8 mouse cellular contexts compared by ENCODE assay signal in genomic region chr13:95617082-95617670, GRCm38 (mm10). TPM values are rescaled to one million over a fixed set of nuclear protein-coding genes. Genes with fewer than 3 reads are reported as not detected.
DNase-seq lines count a peak whose midpoint lies in the region; ATAC-seq and TF ChIP-seq lines count a peak whose summit lies in the region.

No protein-coding gene starts in this region.

- H3K4me3 ChIP-seq in erythroblast, embryonic 14.5 days (replicated peaks): peak overlapping the region; percentile 91
- H3K4me3 ChIP-seq in MEL (ENCODE audit: control insufficient read depth in 1 of 2, insufficient read depth in 1 of 2, low read depth in 2 of 2, low read length in 2 of 2): peak overlapping the region; percentile 92 to 99
- H3K4me3 ChIP-seq in forebrain, postnatal 0 days (ENCODE audit: low read depth, low read length): peak overlapping the region; percentile 62
- peak overlapping the region; percentile 88 for H3K4me3 ChIP-seq in liver, embryonic 12.5 days
- no peak overlapping the region for H3K4me3 ChIP-seq in thymus, adult 2 months (ENCODE audit: control insufficient read depth, insufficient read depth, low read length)

- TF ChIP-seq EP300 in MEL (IDR thresholded peaks at IDR 0.05; ENCODE audit: low read depth in 1 of 2, low read length in 2 of 2): no peak

- H3K27me3 ChIP-seq in erythroblast, embryonic 14.5 days (ENCODE audit: control insufficient read depth): peaks cover 20% of the 10 kb centered on the region
- H3K27me3 ChIP-seq in MEL (ENCODE audit: control insufficient read depth in 1 of 2, insufficient read depth in 2 of 2, low read length in 2 of 2): no peaks in the 10 kb centered on the region
- H3K27me3 ChIP-seq in forebrain, postnatal 0 days (ENCODE audit: insufficient read depth, low read length): no peaks in the 10 kb centered on the region
- H3K27me3 ChIP-seq in liver, embryonic 12.5 days (replicated peaks): 0 out of 2 replicates have a peak, but pooled peaks cover 3% of the 10 kb centered on the region
- H3K27me3 ChIP-seq in thymus, adult 2 months (ENCODE audit: control insufficient read depth, insufficient read depth, low read length): no peaks in the 10 kb centered on the region

- TF ChIP-seq POLR2A in MEL (IDR thresholded peaks at IDR 0.05; ENCODE audit: control insufficient read depth in 1 of 2, insufficient read depth in 1 of 2, low read depth in 1 of 2, low read length in 2 of 2, poor library complexity in 1 of 2): no peak
- no peak for TF ChIP-seq POLR2A in thymus, adult 2 months (IDR thresholded peaks at IDR 0.05; ENCODE audit: control insufficient read depth, extremely low read depth, insufficient read depth, low read length, poor library complexity)

- peaks cover 23% of the 10 kb centered on the region for H3K79me2 ChIP-seq in MEL (ENCODE audit: control insufficient read depth, insufficient read depth, low read length, poor library complexity)

- no peak for TF ChIP-seq CTCF in MEL (IDR thresholded peaks at IDR 0.05 in 2 of 3, conservative IDR thresholded peaks at IDR 0.05 in 1 of 3; ENCODE audit: control insufficient read depth in 1 of 3, insufficient read depth in 1 of 3, low read depth in 2 of 3, low read length in 3 of 3, poor library complexity in 1 of 3, severe bottlenecking in 1 of 3)
- no peak for TF ChIP-seq CTCF in forebrain, postnatal 0 days (IDR thresholded peaks at IDR 0.05; ENCODE audit: low read depth)
- no peak for TF ChIP-seq CTCF in thymus, adult 2 months (IDR thresholded peaks at IDR 0.05; ENCODE audit: borderline replicate concordance, control insufficient read depth, extremely low read depth, insufficient read depth, low read length, poor library complexity)

- no peak for ATAC-seq in erythroblast, adult 5-6 weeks (replicated peaks; ENCODE audit: low FRiP score, poor library complexity, severe bottlenecking)
- ATAC-seq in forebrain, postnatal 0 days: no peak
- ATAC-seq in liver, embryonic 12.5 days: peak; percentile 68

- WGBS in forebrain, postnatal 0 days: 7% methylated on average over 17 of the region's 17 CpGs
- WGBS in liver, embryonic 12.5 days (ENCODE audit: insufficient replicate concordance): 3% methylated on average over 17 of the region's 17 CpGs
- 12% methylated on average over 17 of the region's 17 CpGs for WGBS in thymus, adult 2 months

- H3K27ac ChIP-seq in MEL (ENCODE audit: control insufficient read depth, low read depth, low read length): peak overlapping the region; percentile 73
- H3K27ac ChIP-seq in forebrain, postnatal 0 days (ENCODE audit: low read depth, low read length): no peak overlapping the region
- H3K27ac ChIP-seq in liver, embryonic 12.5 days: peak overlapping the region; percentile 91
- H3K27ac ChIP-seq in thymus, adult 2 months (ENCODE audit: control insufficient read depth, insufficient read depth, low read length): no peak overlapping the region

- H3K36me3 ChIP-seq in erythroblast, embryonic 14.5 days (ENCODE audit: control insufficient read depth): peaks cover 29% of the 10 kb centered on the region
- H3K36me3 ChIP-seq in MEL (ENCODE audit: control insufficient read depth in 1 of 2, insufficient read depth in 2 of 2, low read length in 2 of 2): peaks cover 0 to 10% of the 10 kb centered on the region in 2 experiments; a peak in 2 of 4 replicates
- H3K36me3 ChIP-seq in forebrain, postnatal 0 days (ENCODE audit: insufficient read depth): no peaks in the 10 kb centered on the region
- H3K36me3 ChIP-seq in liver, embryonic 12.5 days: peaks cover 39% of the 10 kb centered on the region
- H3K36me3 ChIP-seq in thymus, adult 2 months (ENCODE audit: control insufficient read depth, insufficient read depth, low read length): no peaks in the 10 kb centered on the region

- peak; percentile 70 for DNase-seq in MEL (ENCODE audit: low read depth, low spot score)
- peak; percentile 10 for DNase-seq in forebrain, postnatal 0 days
- DNase-seq in thymus, adult 2 months: peak; percentile 50
- DNase-seq in cerebellum, postnatal 36 days: no peak
- no peak for DNase-seq in right cerebral cortex, postnatal 25 days

- H3K4me1 ChIP-seq in erythroblast, embryonic 14.5 days (ENCODE audit: control insufficient read depth): peaks cover 54% of the 10 kb centered on the region
- H3K4me1 ChIP-seq in MEL (ENCODE audit: control insufficient read depth in 1 of 2, insufficient read depth in 2 of 2, low read length in 2 of 2): peaks cover 2 to 9% of the 10 kb centered on the region in 2 experiments; a peak in 3 of 4 replicates
- H3K4me1 ChIP-seq in forebrain, postnatal 0 days (ENCODE audit: insufficient read depth): peaks cover 5% of the 10 kb centered on the region; the same call in 1 of the 2 replicates
- H3K4me1 ChIP-seq in liver, embryonic 12.5 days: peaks cover 52% of the 10 kb centered on the region
- H3K4me1 ChIP-seq in thymus, adult 2 months (replicated peaks; ENCODE audit: control insufficient read depth, insufficient read depth, low read length): peaks cover 12% of the 10 kb centered on the region

- H3K9me3 ChIP-seq in erythroblast, embryonic 14.5 days (ENCODE audit: control insufficient read depth, low read length): no peaks in the 10 kb centered on the region
- no peaks in the 10 kb centered on the region for H3K9me3 ChIP-seq in MEL (replicated peaks; ENCODE audit: insufficient read depth, low read length)
- no peaks in the 10 kb centered on the region for H3K9me3 ChIP-seq in forebrain, postnatal 0 days (ENCODE audit: low read length)
- no peaks in the 10 kb centered on the region for H3K9me3 ChIP-seq in liver, embryonic 12.5 days (replicated peaks)

- TF ChIP-seq RAD21 in MEL (IDR thresholded peaks at IDR 0.05; ENCODE audit: low read depth, low read length): no peak

- peak overlapping the region; percentile 90 for H3K4me2 ChIP-seq in forebrain, postnatal 0 days (ENCODE audit: low read depth)
- H3K4me2 ChIP-seq in liver, embryonic 12.5 days: peak overlapping the region; percentile 88

- H3K9ac ChIP-seq in MEL (ENCODE audit: control insufficient read depth, low read depth, low read length, poor library complexity, severe bottlenecking): peak overlapping the region; percentile 77
- H3K9ac ChIP-seq in forebrain, postnatal 0 days: peak overlapping the region; percentile 71
- H3K9ac ChIP-seq in liver, embryonic 12.5 days: peak overlapping the region; percentile 97

TF ChIP-seq in MEL, 35 proteins besides CTCF, POLR2A, EP300 and RAD21:
- 0 out of 2 replicates have a peak, but pooled peaks have one; percentile 28 for TF ChIP-seq MYC (IDR thresholded peaks at IDR 0.05; ENCODE audit: low read depth, low read length)
- peak; percentile 57 for TF ChIP-seq MXI1 (IDR thresholded peaks at IDR 0.05; ENCODE audit: low read depth, low read length)
- 0 out of 2 replicates have a peak, but pooled peaks have one; percentile 13 for TF ChIP-seq TBP (IDR thresholded peaks at IDR 0.05; ENCODE audit: low read depth, low read length)
- TF ChIP-seq JUND (IDR thresholded peaks at IDR 0.05; ENCODE audit: low read depth, low read length): no peak
- TF ChIP-seq SIN3A (IDR thresholded peaks at IDR 0.05; ENCODE audit: low read length): peak; percentile 47
- TF ChIP-seq MAFK (IDR thresholded peaks at IDR 0.05; ENCODE audit: borderline replicate concordance, low read depth, low read length): no peak
- TF ChIP-seq MEF2A (IDR thresholded peaks at IDR 0.05; ENCODE audit: extremely low read depth, insufficient replicate concordance, low read depth, low read length, poor library complexity, severe bottlenecking): no peak
- TF ChIP-seq ETS1 (IDR thresholded peaks at IDR 0.05; ENCODE audit: low read depth, low read length): 0 out of 2 replicates have a peak, but pooled peaks have one; percentile 47
- TF ChIP-seq UBTF (IDR thresholded peaks at IDR 0.05; ENCODE audit: borderline replicate concordance, insufficient read depth, low read depth, low read length): no peak
- TF ChIP-seq GATA1 (IDR thresholded peaks at IDR 0.05; ENCODE audit: low read depth, low read length): peak; percentile 48
- TF ChIP-seq NELFE (IDR thresholded peaks at IDR 0.05; ENCODE audit: low read depth, low read length): no peak
- TF ChIP-seq HCFC1 (IDR thresholded peaks at IDR 0.05; ENCODE audit: low read depth, low read length): no peak
- TF ChIP-seq ZNF384 (IDR thresholded peaks at IDR 0.05; ENCODE audit: low read depth, low read length): no peak

RNA-seq across cellular contexts. Expression of gene F2r, which starts 1.1 kb away (rescaled TPM):
- polyA plus RNA-seq in erythroblast, embryonic 14.5 days (2012): 0.43 and 0.76 TPM in 2 replicates
- 4.8 and 5.0 TPM in 2 replicates for total RNA-seq in erythroblast, adult 5-6 weeks (2015; ENCODE audit: low replicate concordance)
- 1.4 and 3.3 TPM in 2 replicates for total RNA-seq in erythroblast, adult 5-6 weeks (2017; ENCODE audit: low replicate concordance)
- 18.2 and 19.1 TPM in 2 replicates for total RNA-seq in MEL (2012; rRNA removed)
- polyA plus RNA-seq in MEL (2012; ENCODE audit: insufficient read depth in 1 of 2, insufficient read length in 2 of 2, low read depth in 1 of 2, low replicate concordance in 2 of 2, missing spikeins in 1 of 2): 10 to 100 TPM in 1 of 2 experiments, not detected in 1; 32.7 TPM
- total RNA-seq in forebrain, postnatal 0 days (2014; rRNA removed): 28.4 and 41.7 TPM in 2 replicates
- 20.1 and 28.0 TPM in 2 replicates for polyA plus RNA-seq in forebrain, postnatal 0 days (2015; fragmentation: Nextera tagmentation; extraction: Ambion mirVana)
- polyA plus RNA-seq in liver, embryonic 12.5 days (2016; fragmentation: Nextera tagmentation; extraction: Ambion mirVana): 84.2 and 84.3 TPM in 2 replicates
- 11.6 and 13.0 TPM in 2 replicates for polyA plus RNA-seq in thymus, adult 2 months (2012; rRNA removed)

Comparison
In these comparisons a context has a peak if more than half of its experiments do, and no peak if none do; other contexts are left out.
1. DNase-seq: peak in MEL (single experiment), forebrain, postnatal 0 days (single experiment) and thymus, adult 2 months (single experiment); none in cerebellum, postnatal 36 days (0 of 2) and right cerebral cortex, postnatal 25 days (single experiment).
2. H3K27ac ChIP-seq: peak in MEL (single experiment) and liver, embryonic 12.5 days (single experiment); none in forebrain, postnatal 0 days (single experiment) and thymus, adult 2 months (single experiment).
3. Peak in every context shown above with its lines, with median percentiles within 50 percentile points of each other: H3K9ac ChIP-seq.